Mouse (Mus musculus) left cerebral cortex, postnatal 14 days (tissue): Measurements from ENCODE around the gene Olfr1231. TPM values are rescaled to one million over a fixed set of nuclear protein-coding genes. Genes with fewer than 3 reads are reported as not detected.

ENCODE experiments used
- DNase-seq, 2 experiments: peaks; one replicate each; pipeline ENCODE4 v3.0.0; 2021 to 2022; ENCODE audit warnings: low spot score in 2 of 2, mixed read lengths in 1 of 2
- intact Hi-C: fragments of 180-260 bp; cut with DNase I; formaldehyde crosslinking; loops from one replicate; pipeline ENCODE4 v1.15.1; 2025
- long read RNA-seq, 2 experiments: library from polyadenylated mRNA; stranded (forward); transcript quantifications; one replicate each; pipeline ENCODE4 v2.0.0; 2021
- total RNA-seq, 2 experiments: library from RNA; stranded (reverse); gene quantifications; 2 replicates each; pipeline ENCODE4 v1.2.3; 2021

Gene Olfr1231
- not detected for total RNA-seq
- long read RNA-seq, experiment 1: 0 reads
- long read RNA-seq, experiment 2: 0 reads

- no peak for DNase-seq
- intact Hi-C loops: no loop called here
Observed at GRCm38 (mm10) chr2:89306974-89307373, at the start of gene Olfr1231. Olfr1231 (minus strand) TSS chr2:89307074.

GRCm38 (mm10) chr2:89342298-89342697, 35.4 kb upstream of the Olfr1231 start, which contains the start of gene Olfr1233:
Olfr1233 (minus strand) TSS chr2:89342398.
- intact Hi-C loops: no loop called here
- DNase-seq: no peak

- DNase-seq: no peak
- intact Hi-C loops: no loop called here
Observed at GRCm38 (mm10) chr2:89329575-89329974, 22.7 kb upstream of the Olfr1231 start, which contains the start of gene Olfr1232. Olfr1232 (minus strand) TSS chr2:89329675.

GRCm38 (mm10) chr2:89297168-89297567, 9.7 kb downstream of the Olfr1231 start, which contains the start of gene Olfr1230:
Olfr1230 (minus strand) TSS chr2:89297268.
- no peak for DNase-seq
- intact Hi-C loops: no loop called here

GRCm38 (mm10) chr2:89287914-89288313, 19.0 kb downstream of the Olfr1231 start, which contains the start of gene Olfr1229:
Olfr1229 (minus strand) TSS chr2:89288014.
- DNase-seq: no peak
- intact Hi-C loops: no loop called here

GRCm38 (mm10) chr2:89253962-89254361, 52.9 kb downstream of the Olfr1231 start, which contains the start of gene Olfr1228:
Olfr1228 (minus strand) TSS chr2:89254062.
- intact Hi-C loops: no loop called here
- no peak for DNase-seq

Other genes starting within 250 kb of the Olfr1231 start
- not detected for gene Olfr1218, start 245.9 kb downstream of the Olfr1231 start, total RNA-seq
- not detected for gene Olfr1219, start 223.6 kb downstream of the Olfr1231 start, total RNA-seq
- not detected for gene Olfr1220, start 200.2 kb downstream of the Olfr1231 start, total RNA-seq
- gene Olfr1221, start 189.8 kb downstream of the Olfr1231 start, total RNA-seq: not detected
- gene Olfr1222, start 174.0 kb downstream of the Olfr1231 start, total RNA-seq: not detected
- gene Olfr1223, start 155.5 kb downstream of the Olfr1231 start, total RNA-seq: not detected
- gene Olfr1224-ps1, start 143.0 kb downstream of the Olfr1231 start, total RNA-seq: not detected
- gene Olfr1225, start 132.4 kb downstream of the Olfr1231 start, total RNA-seq: not detected
- not detected for gene Olfr1226, start 107.0 kb downstream of the Olfr1231 start, total RNA-seq
- gene Olfr1228, start 53.0 kb downstream of the Olfr1231 start, total RNA-seq: not detected
- gene Olfr1229, start 19.1 kb downstream of the Olfr1231 start, total RNA-seq: not detected
- gene Olfr1230, start 9.8 kb downstream of the Olfr1231 start, total RNA-seq: not detected
- not detected for gene Olfr1232, start 22.6 kb upstream of the Olfr1231 start, total RNA-seq
- gene Olfr1233, start 35.3 kb upstream of the Olfr1231 start, total RNA-seq: not detected
- gene Olfr1234, start 57.8 kb upstream of the Olfr1231 start, total RNA-seq: not detected
- not detected for gene Olfr1238, start 102.6 kb upstream of the Olfr1231 start, total RNA-seq
- gene Olfr1239, start 113.3 kb upstream of the Olfr1231 start, total RNA-seq: not detected
- gene Olfr1240, start 135.9 kb upstream of the Olfr1231 start, total RNA-seq: not detected
- not detected for gene Olfr1241, start 180.1 kb upstream of the Olfr1231 start, total RNA-seq
- gene Olfr1242, start 191.3 kb upstream of the Olfr1231 start, total RNA-seq: not detected
- not detected for gene Olfr1243, start 224.4 kb upstream of the Olfr1231 start, total RNA-seq